Mouse (Mus musculus) myocyte (in vitro differentiated cells): ENCODE results near the gene Clpx. TPM values are rescaled to one million over a fixed set of nuclear protein-coding genes. Genes with fewer than 3 reads are reported as not detected.

ENCODE experiments used
- H3K27me3 ChIP-seq: one replicate; pipeline ENCODE4 v1.6.1; 2011; ENCODE audit not compliant: control insufficient read depth, insufficient read depth, insufficient read length
- H3K36me3 ChIP-seq: one replicate; pipeline ENCODE4 v1.6.1; 2011; ENCODE audit not compliant: control insufficient read depth, insufficient read depth
- H3K4me2 ChIP-seq: one replicate; pipeline ENCODE4 v1.6.1; 2011; ENCODE audit warnings: low read depth, control low read depth
- H3K4me3 ChIP-seq: one replicate; pipeline ENCODE4 v1.5.1; 2011; ENCODE audit warnings: mild to moderate bottlenecking, control low read depth, moderate library complexity
- H3K79me2 ChIP-seq: one replicate; pipeline ENCODE4 v1.6.1; 2011; ENCODE audit not compliant: control insufficient read depth, insufficient read depth
- H3ac ChIP-seq: one replicate; pipeline ENCODE4 v1.6.1; 2011; ENCODE audit not compliant: control insufficient read depth, insufficient read length
- CEBPB ChIP-seq: IDR thresholded peaks from 2 replicates; pipeline ENCODE4 v1.6.1; 2011; ENCODE audit warnings: mild to moderate bottlenecking, moderate library complexity; ENCODE audit not compliant: poor library complexity, insufficient read depth, severe bottlenecking
- E2F4 ChIP-seq: IDR thresholded peaks from one replicate; pipeline ENCODE4 v1.6.1; 2011; ENCODE audit warnings: mild to moderate bottlenecking, control low read depth, moderate library complexity; ENCODE audit not compliant: insufficient read depth
- MAX ChIP-seq: IDR thresholded peaks from one replicate; pipeline ENCODE4 v1.6.1; 2011; ENCODE audit warnings: low read depth, mild to moderate bottlenecking, control low read depth
- MYOD1 ChIP-seq, 3 experiments: IDR thresholded peaks; one replicate each; pipeline ENCODE4 v1.6.1; 2011; ENCODE audit warnings: control low read depth in 2 of 3, low read depth in 2 of 3, mild to moderate bottlenecking in 2 of 3, moderate library complexity in 1 of 3; ENCODE audit not compliant: insufficient read length in 2 of 3, control insufficient read depth in 1 of 3
- MYOG ChIP-seq, 3 experiments: IDR thresholded peaks; one replicate each; pipeline ENCODE4 v1.6.1; 2011; ENCODE audit warnings: control low read depth in 2 of 3, low read depth in 2 of 3, mild to moderate bottlenecking in 2 of 3; ENCODE audit not compliant: insufficient read length in 2 of 3, control insufficient read depth in 1 of 3, insufficient read depth in 1 of 3
- POLR2A ChIP-seq: IDR thresholded peaks from one replicate; pipeline ENCODE4 v1.6.1; 2011; ENCODE audit warnings: low read depth, mild to moderate bottlenecking, control low read depth, moderate library complexity; ENCODE audit not compliant: insufficient read length
- POLR2AphosphoS2 ChIP-seq: IDR thresholded peaks from one replicate; pipeline ENCODE4 v1.6.1; 2011; ENCODE audit warnings: low read depth, control low read depth; ENCODE audit not compliant: insufficient read length
- REST ChIP-seq: IDR thresholded peaks from one replicate; pipeline ENCODE4 v1.6.1; 2011; ENCODE audit warnings: mild to moderate bottlenecking, control low read depth, moderate library complexity; ENCODE audit not compliant: insufficient read depth, insufficient read length
- SRF ChIP-seq: IDR thresholded peaks from one replicate; pipeline ENCODE4 v1.6.1; 2011; ENCODE audit warnings: low read depth; ENCODE audit not compliant: control insufficient read depth, insufficient read length
- TCF12 ChIP-seq: IDR thresholded peaks from one replicate; pipeline ENCODE4 v1.6.1; 2011; ENCODE audit warnings: mild to moderate bottlenecking, control low read depth; ENCODE audit not compliant: poor library complexity, insufficient read depth, severe bottlenecking
- TCF3 ChIP-seq: IDR thresholded peaks from one replicate; pipeline ENCODE4 v1.6.1; 2011; ENCODE audit warnings: low read depth, control low read depth; ENCODE audit not compliant: insufficient read length
- USF1 ChIP-seq: IDR thresholded peaks from one replicate; pipeline ENCODE4 v1.6.1; 2011; ENCODE audit warnings: low read depth, mild to moderate bottlenecking, control low read depth, moderate library complexity
- polyA plus RNA-seq: library from polyadenylated mRNA; unstranded; fragments of >200 nt; fragmentation: generic; extraction: Trizol; gene quantifications from one replicate; pipeline ENCODE4 v1.2.1, GENCODE M21; 2012; ENCODE audit warnings: missing spikeins

Clpx gene
- polyA plus RNA-seq, 1 experiment: 13.0 TPM

DNA sequence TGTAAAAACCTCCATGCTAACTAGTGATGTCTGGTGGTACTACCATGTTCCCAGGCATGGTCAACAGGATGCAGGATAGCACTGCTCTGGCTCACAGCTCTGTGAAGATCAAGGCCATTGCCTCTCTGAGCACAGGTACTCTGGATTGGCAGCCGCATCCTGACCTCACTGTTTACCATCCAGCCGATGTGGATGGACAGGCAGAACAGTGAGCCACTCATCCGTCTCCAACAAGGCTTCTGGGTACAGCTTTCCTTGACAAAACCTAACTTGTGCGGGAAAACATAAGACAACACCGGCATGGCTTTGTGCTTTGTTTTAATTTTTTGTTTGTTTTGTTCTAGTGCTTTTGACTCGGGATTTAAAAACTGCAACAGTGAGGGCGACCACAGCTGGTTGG lies 71.7 kb downstream of the Clpx start:
- Histone ChIP-seq H3K4me2 (no peak overlapping the region), H3K27me3 (no peaks in the 10 kb centered on the region), H3K4me3 (no peak overlapping the region), H3K36me3 (peaks cover 9% of the 10 kb centered on the region), H3ac (no peak overlapping the region), H3K79me2 (no peaks in the 10 kb centered on the region)
- no peak for TF ChIP-seq MYOG (IDR thresholded peaks at IDR 0.05; ENCODE audit: control insufficient read depth in 1 of 3, insufficient read depth in 1 of 3, insufficient read length in 2 of 3, low read depth in 2 of 3)
- no peak for TF ChIP-seq POLR2A
- TF ChIP-seq SRF: no peak
- TF ChIP-seq CEBPB: no peak
- TF ChIP-seq E2F4: no peak
- TF ChIP-seq MAX: no peak
- TF ChIP-seq POLR2AphosphoS2: no peak
- TF ChIP-seq TCF12: no peak
- TF ChIP-seq REST: no peak
- TF ChIP-seq TCF3: no peak
- no peak for TF ChIP-seq USF1
- no peak for TF ChIP-seq MYOD1 (IDR thresholded peaks at IDR 0.05; ENCODE audit: control insufficient read depth in 1 of 3, insufficient read length in 2 of 3, low read depth in 2 of 3)

- no peak overlapping the region for H3ac ChIP-seq
- TF ChIP-seq MYOG (IDR thresholded peaks at IDR 0.05; ENCODE audit: control insufficient read depth in 1 of 3, insufficient read depth in 1 of 3, insufficient read length in 2 of 3, low read depth in 2 of 3) (no peak), TCF3 (no peak), POLR2AphosphoS2 (no peak), MYOD1 (IDR thresholded peaks at IDR 0.05; ENCODE audit: control insufficient read depth in 1 of 3, insufficient read length in 2 of 3, low read depth in 2 of 3) (no peak), TCF12 (no peak), POLR2A (no peak)
- no peaks in the 10 kb centered on the region for H3K27me3 ChIP-seq
- H3K4me2 ChIP-seq: no peak overlapping the region
- H3K4me3 ChIP-seq: no peak overlapping the region
- no peaks in the 10 kb centered on the region for H3K79me2 ChIP-seq
- H3K36me3 ChIP-seq: no peaks in the 10 kb centered on the region
These were observed 77.7 kb downstream of the Clpx start for GRCm38 (mm10) chr9:65371756-65372155.

DNA sequence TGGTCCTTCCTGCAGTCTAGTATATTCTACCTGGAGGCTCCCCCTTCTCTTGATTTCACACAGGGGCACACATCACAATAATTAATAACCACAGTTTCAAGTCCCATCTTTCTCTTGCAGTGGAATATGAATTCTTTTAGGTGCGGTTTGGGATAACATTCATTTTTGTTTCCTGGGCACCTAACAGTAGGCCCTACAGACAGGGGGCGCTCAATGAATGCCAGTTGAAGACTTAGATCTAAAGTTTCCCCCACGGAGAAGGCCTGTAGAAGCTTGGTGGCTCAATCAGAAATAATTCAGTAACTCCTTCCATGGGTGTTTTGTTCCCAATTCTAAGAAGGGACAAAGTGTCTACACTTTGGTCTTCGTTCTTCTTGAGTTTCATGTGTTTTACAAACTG lies 78.4 kb downstream of the Clpx start:
- no peaks in the 10 kb centered on the region for H3K27me3 ChIP-seq
- H3K4me3 ChIP-seq: no peak overlapping the region
- H3K79me2 ChIP-seq: no peaks in the 10 kb centered on the region
- TF ChIP-seq POLR2A (no peak), USF1 (no peak)
- no peak overlapping the region for H3ac ChIP-seq
- H3K36me3 ChIP-seq: no peaks in the 10 kb centered on the region
- no peak overlapping the region for H3K4me2 ChIP-seq

- H3ac ChIP-seq: no peak overlapping the region
- H3K4me2 ChIP-seq: no peak overlapping the region
- no peak overlapping the region for H3K4me3 ChIP-seq
- no peaks in the 10 kb centered on the region for H3K79me2 ChIP-seq
- no peaks in the 10 kb centered on the region for H3K36me3 ChIP-seq
- H3K27me3 ChIP-seq: no peaks in the 10 kb centered on the region
- no peak for TF ChIP-seq MYOD1 (IDR thresholded peaks at IDR 0.05; ENCODE audit: control insufficient read depth in 1 of 3, insufficient read length in 2 of 3, low read depth in 2 of 3)
- TF ChIP-seq USF1: no peak
- no peak for TF ChIP-seq TCF3
- no peak for TF ChIP-seq POLR2A
- TF ChIP-seq REST: no peak
- no peak for TF ChIP-seq POLR2AphosphoS2
- no peak for TF ChIP-seq TCF12
- no peak for TF ChIP-seq CEBPB
- no peak for TF ChIP-seq MYOG (IDR thresholded peaks at IDR 0.05; ENCODE audit: control insufficient read depth in 1 of 3, insufficient read depth in 1 of 3, insufficient read length in 2 of 3, low read depth in 2 of 3)
- TF ChIP-seq E2F4: no peak
- TF ChIP-seq MAX: no peak
- TF ChIP-seq SRF: no peak
These were observed 80.6 kb downstream of the Clpx start for GRCm38 (mm10) chr9:65374468-65375162.

DNA sequence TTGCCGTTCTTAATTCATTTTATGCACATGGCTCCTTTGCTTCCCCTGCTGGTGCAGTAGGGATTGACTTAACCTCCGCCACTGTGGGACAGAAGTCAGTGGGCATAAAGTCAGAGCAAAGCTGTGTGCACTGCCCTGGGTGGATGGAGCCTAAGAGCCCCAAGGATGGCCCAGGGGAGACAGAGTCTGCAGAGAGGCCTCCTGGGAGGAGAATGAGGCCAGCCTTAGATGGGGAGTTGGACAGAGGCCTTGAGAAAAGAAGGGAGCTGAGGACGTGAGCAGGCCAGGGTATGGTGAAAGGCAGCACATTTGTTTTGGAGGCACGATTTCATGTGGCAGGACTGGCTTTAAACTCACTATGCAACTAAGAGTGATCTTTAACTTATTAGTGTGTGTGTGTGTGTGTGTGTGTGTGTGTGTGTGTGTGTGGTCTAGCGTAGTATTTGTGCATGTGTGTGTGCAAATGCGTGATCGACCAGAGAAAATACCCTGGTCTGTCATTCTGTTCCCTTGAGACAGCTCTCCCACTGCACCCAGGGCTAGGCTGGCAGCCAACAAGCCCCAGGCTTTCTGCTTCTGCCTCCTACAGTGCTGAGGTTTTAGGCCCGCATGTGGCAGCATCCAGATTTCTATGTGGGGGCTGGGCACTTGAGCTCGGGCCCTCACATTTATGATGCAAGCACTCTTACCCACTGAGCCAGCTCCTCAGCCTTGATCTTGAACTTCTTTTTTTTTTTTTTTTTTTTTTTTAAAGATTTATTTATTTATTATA lies 81.3 kb downstream of the Clpx start:
- Histone ChIP-seq H3K27me3 (no peaks in the 10 kb centered on the region), H3K4me2 (no peak overlapping the region), H3K4me3 (no peak overlapping the region), H3K79me2 (no peaks in the 10 kb centered on the region), H3ac (no peak overlapping the region), H3K36me3 (no peaks in the 10 kb centered on the region)
- TF ChIP-seq TCF3 (no peak), MYOG (IDR thresholded peaks at IDR 0.05; ENCODE audit: control insufficient read depth in 1 of 3, insufficient read depth in 1 of 3, insufficient read length in 2 of 3, low read depth in 2 of 3) (no peak), MYOD1 (IDR thresholded peaks at IDR 0.05; ENCODE audit: control insufficient read depth in 1 of 3, insufficient read length in 2 of 3, low read depth in 2 of 3) (no peak), REST (no peak), TCF12 (no peak), MAX (no peak), POLR2AphosphoS2 (no peak), E2F4 (no peak), POLR2A (no peak), USF1 (no peak), CEBPB (no peak), SRF (no peak)
